Mouse (Mus musculus): ENCODE measurements at regions not wholly inside any gene's neighbourhood (a gene's known extent, or its start where the extent isn't known, plus 50 kb on each side); places are given as distances from the start of the nearest gene placed in this dataset.

DNA sequence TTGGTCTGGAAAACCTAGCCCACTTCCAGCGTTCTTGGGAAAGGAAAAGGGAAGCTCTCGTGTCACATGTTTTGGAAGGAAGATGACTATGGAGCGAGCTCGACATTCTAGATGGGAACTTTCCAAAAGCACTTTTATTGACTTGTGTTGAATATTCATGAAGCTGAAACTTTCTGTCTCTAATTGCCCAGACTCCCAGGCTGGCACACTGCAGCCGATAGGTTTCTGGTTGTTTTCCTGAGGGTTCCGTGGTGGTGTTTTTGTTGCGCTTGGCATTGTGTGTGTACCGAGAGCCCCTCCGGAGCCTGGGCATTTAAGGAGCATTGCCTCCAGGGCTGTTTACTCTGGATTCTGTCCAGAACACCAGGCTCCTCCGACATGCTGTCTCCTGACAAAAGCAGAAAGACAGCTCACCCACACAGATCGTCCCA, 168.6 kb upstream of the Ankrd55 start:
- Histone ChIP-seq H3K36me3 (ENCODE audit: control insufficient read depth, insufficient read depth, low read length) (no peaks in the 10 kb centered on the region), H3K4me1 (ENCODE audit: control insufficient read depth, insufficient read depth, low read length) (0 out of 2 replicates have a peak, but pooled peaks cover 2% of the 10 kb centered on the region), H3K9ac (ENCODE audit: low read length) (no peak overlapping the region), H3K27me3 (ENCODE audit: control insufficient read depth, insufficient read depth, low read length) (no peaks in the 10 kb centered on the region), H3K9me3 (ENCODE audit: control insufficient read depth, low read length) (no peaks in the 10 kb centered on the region), H3K27ac (replicated peaks; ENCODE audit: low read depth, low read length) (no peak overlapping the region), H3K4me2 (ENCODE audit: low read depth, severe bottlenecking) (no peak overlapping the region), H3K4me3 (ENCODE audit: low read depth, low read length) (no peak overlapping the region)
- DNase-seq (ENCODE audit: low spot score) (no peak), ATAC-seq (ENCODE audit: insufficient number of reproducible peaks, low FRiP score, low TSS enrichment, low read depth) (no peak)
- 56% methylated on average over 11 of the region's 11 CpGs for WGBS

DNA sequence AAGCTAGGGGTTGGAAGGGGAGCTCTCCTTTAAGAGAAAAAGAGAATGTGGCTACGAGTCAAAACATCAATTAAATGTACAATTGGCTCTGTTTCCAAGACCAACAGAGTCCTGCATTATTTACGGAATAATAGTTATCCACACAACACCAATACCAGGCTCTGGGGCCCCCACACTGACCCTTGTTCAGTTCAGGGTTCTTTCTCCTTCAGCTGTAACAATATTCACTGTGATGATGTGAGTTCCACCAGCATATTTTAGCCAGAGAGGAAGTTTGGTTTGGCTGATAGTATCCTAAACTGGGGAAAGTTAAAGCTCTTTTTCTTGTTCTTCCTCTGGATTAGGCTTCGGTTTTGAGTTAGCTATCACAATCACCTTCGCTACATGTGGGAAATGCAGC, 167.9 kb upstream of the Ankrd55 start:
- WGBS, result 63% methylated on average over 4 of the region's 4 CpGs
- Histone ChIP-seq H3K9ac (ENCODE audit: low read length) (no peak overlapping the region), H3K36me3 (ENCODE audit: control insufficient read depth, insufficient read depth, low read length) (no peaks in the 10 kb centered on the region), H3K27ac (replicated peaks; ENCODE audit: low read depth, low read length) (no peak overlapping the region), H3K27me3 (ENCODE audit: control insufficient read depth, insufficient read depth, low read length) (no peaks in the 10 kb centered on the region), H3K4me1 (ENCODE audit: control insufficient read depth, insufficient read depth, low read length) (0 out of 2 replicates have a peak, but pooled peaks cover 2% of the 10 kb centered on the region), H3K4me2 (ENCODE audit: low read depth, severe bottlenecking) (no peak overlapping the region), H3K9me3 (ENCODE audit: control insufficient read depth, low read length) (no peaks in the 10 kb centered on the region), H3K4me3 (ENCODE audit: low read depth, low read length) (no peak overlapping the region)
- no peak for DNase-seq (ENCODE audit: low spot score)
- no peak for ATAC-seq (ENCODE audit: insufficient number of reproducible peaks, low FRiP score, low TSS enrichment, low read depth)

DNA sequence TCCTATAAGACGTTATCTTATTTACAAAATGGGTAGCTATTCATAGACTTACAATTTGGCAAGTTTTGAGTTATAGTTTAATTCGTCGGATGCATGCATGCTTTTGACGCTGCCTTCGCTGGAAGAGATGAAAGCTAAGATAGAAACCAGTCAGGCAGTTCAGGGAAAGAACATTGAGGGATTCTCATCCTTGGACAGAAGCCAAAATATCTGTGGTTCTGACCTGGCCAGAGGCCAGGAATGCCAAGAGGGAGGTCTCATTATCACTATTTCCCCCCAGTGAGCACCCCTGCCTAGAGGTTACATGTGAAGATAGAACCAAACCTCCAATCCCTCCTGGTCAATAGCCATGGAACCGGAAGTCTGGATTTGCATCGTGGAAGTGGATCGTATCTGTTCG, 167.1 kb upstream of the Ankrd55 start:
- H3K9me3 ChIP-seq (ENCODE audit: control insufficient read depth, low read length), result no peaks in the 10 kb centered on the region
- peaks cover 7% of the 10 kb centered on the region; the same call in 1 of the 2 replicates for H3K4me1 ChIP-seq (ENCODE audit: control insufficient read depth, insufficient read depth, low read length)
- H3K27me3 ChIP-seq (ENCODE audit: control insufficient read depth, insufficient read depth, low read length), result no peaks in the 10 kb centered on the region
- H3K9ac ChIP-seq (ENCODE audit: low read length), result no peak overlapping the region
- H3K36me3 ChIP-seq (ENCODE audit: control insufficient read depth, insufficient read depth, low read length), result no peaks in the 10 kb centered on the region
- DNase-seq (ENCODE audit: low spot score) (no peak), ATAC-seq (ENCODE audit: insufficient number of reproducible peaks, low FRiP score, low TSS enrichment, low read depth) (no peak)
- no peak overlapping the region for H3K27ac ChIP-seq (replicated peaks; ENCODE audit: low read depth, low read length)
- H3K4me3 ChIP-seq (ENCODE audit: low read depth, low read length), result no peak overlapping the region
- H3K4me2 ChIP-seq (ENCODE audit: low read depth, severe bottlenecking), result no peak overlapping the region
- 98% methylated on average over 9 of the region's 9 CpGs for WGBS

DNA sequence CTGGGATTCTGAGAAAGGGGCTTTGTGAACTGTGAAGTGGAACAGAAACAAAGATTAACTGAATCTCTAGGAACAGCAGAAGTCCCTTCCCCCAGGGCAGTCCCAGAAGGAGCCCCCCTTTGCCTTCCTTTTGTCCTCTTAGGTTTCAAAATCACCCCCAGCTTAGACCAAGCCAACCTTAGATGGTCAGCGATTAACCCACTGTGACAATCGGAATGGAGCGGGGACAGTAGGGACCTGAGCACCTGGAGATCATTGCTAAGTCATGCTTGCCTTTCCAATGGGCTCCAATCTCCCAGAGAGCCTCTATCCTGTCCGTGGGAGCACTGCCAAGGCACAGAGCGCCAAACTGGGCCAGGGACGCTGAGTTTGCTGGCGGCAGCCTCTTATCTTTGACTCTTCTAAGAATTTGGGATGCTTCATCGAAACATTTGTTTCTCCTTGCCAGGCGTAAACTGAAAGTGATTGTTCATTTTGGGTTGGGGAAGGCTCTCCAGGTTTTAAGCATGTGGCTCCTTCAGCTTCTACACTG, 165.3 kb upstream of the Ankrd55 start:
- Histone ChIP-seq H3K9me3 (ENCODE audit: control insufficient read depth, low read length) (no peaks in the 10 kb centered on the region), H3K27ac (replicated peaks; ENCODE audit: low read depth, low read length) (no peak overlapping the region), H3K27me3 (ENCODE audit: control insufficient read depth, insufficient read depth, low read length) (no peaks in the 10 kb centered on the region), H3K36me3 (ENCODE audit: control insufficient read depth, insufficient read depth, low read length) (no peaks in the 10 kb centered on the region), H3K4me2 (ENCODE audit: low read depth, severe bottlenecking) (no peak overlapping the region), H3K4me3 (ENCODE audit: low read depth, low read length) (no peak overlapping the region), H3K9ac (ENCODE audit: low read length) (no peak overlapping the region), H3K4me1 (ENCODE audit: control insufficient read depth, insufficient read depth, low read length) (peaks cover 8% of the 10 kb centered on the region; the same call in 1 of the 2 replicates)
- ATAC-seq (ENCODE audit: insufficient number of reproducible peaks, low FRiP score, low TSS enrichment, low read depth) (no peak), DNase-seq (ENCODE audit: low spot score) (no peak)
- 92% methylated on average over 9 of the region's 9 CpGs for WGBS

DNA sequence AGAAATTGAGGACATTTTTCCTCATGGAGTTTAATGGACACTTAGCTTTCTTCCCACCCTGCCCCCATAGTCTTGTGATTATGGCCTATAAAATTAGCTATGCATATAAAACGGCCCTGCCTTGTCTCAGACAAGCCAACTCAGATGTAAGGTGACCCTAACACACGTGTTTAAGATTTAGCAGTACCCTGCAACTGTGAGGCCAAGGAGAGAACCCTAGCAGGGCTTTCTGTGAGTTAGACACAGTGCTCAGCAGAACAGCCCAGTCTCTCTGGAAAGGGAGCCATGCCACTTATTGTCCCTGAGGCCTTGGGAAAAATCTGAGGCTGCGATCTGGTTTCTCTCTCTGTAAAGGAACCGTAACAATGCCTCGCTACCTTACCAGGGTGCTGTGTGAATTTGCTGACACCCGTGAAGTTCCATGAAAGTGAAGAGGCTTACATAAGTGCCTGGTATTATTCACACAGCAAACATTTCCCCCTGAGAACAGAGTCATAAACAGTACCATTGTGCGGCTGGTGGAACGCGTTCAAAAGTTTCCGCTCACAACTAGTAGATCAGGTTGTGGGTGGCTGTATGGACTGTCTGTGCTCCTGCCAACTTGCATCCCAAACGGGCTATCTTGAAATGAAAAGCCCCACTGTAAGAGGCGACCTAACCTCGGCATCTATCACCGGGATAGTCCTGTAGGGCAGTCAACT, 162.3 kb upstream of the Ankrd55 start:
- Histone ChIP-seq H3K36me3 (ENCODE audit: control insufficient read depth, insufficient read depth, low read length) (no peaks in the 10 kb centered on the region), H3K4me1 (ENCODE audit: control insufficient read depth, insufficient read depth, low read length) (peaks cover 6% of the 10 kb centered on the region; the same call in 1 of the 2 replicates), H3K27ac (replicated peaks; ENCODE audit: low read depth, low read length) (0 out of 2 replicates have a peak overlapping the region, but pooled peaks have one; percentile 10), H3K4me3 (ENCODE audit: low read depth, low read length) (no peak overlapping the region), H3K4me2 (ENCODE audit: low read depth, severe bottlenecking) (no peak overlapping the region), H3K9ac (ENCODE audit: low read length) (no peak overlapping the region), H3K9me3 (ENCODE audit: control insufficient read depth, low read length) (no peaks in the 10 kb centered on the region), H3K27me3 (ENCODE audit: control insufficient read depth, insufficient read depth, low read length) (no peaks in the 10 kb centered on the region)
- DNase-seq (ENCODE audit: low spot score) (no peak), ATAC-seq (ENCODE audit: insufficient number of reproducible peaks, low FRiP score, low TSS enrichment, low read depth) (no peak)
- 73% methylated on average over 14 of the region's 14 CpGs for WGBS

GRCm38 (mm10) chr13:112130220-112130619, 158.0 kb upstream of the Ankrd55 start:
- DNase-seq (ENCODE audit: low spot score) (no peak), ATAC-seq (ENCODE audit: insufficient number of reproducible peaks, low FRiP score, low TSS enrichment, low read depth) (no peak)
- Histone ChIP-seq H3K4me1 (ENCODE audit: control insufficient read depth, insufficient read depth, low read length) (peaks cover 9% of the 10 kb centered on the region; the same call in 1 of the 2 replicates), H3K9me3 (ENCODE audit: control insufficient read depth, low read length) (no peaks in the 10 kb centered on the region), H3K4me2 (ENCODE audit: low read depth, severe bottlenecking) (no peak overlapping the region), H3K27ac (replicated peaks; ENCODE audit: low read depth, low read length) (no peak overlapping the region), H3K36me3 (ENCODE audit: control insufficient read depth, insufficient read depth, low read length) (no peaks in the 10 kb centered on the region), H3K27me3 (ENCODE audit: control insufficient read depth, insufficient read depth, low read length) (no peaks in the 10 kb centered on the region), H3K4me3 (ENCODE audit: low read depth, low read length) (no peak overlapping the region), H3K9ac (ENCODE audit: low read length) (no peak overlapping the region)
- WGBS, result 79% methylated on average over 4 of the region's 4 CpGs

- Histone ChIP-seq H3K4me2 (ENCODE audit: low read depth, severe bottlenecking) (no peak overlapping the region), H3K9ac (ENCODE audit: low read length) (no peak overlapping the region), H3K9me3 (ENCODE audit: control insufficient read depth, low read length) (no peaks in the 10 kb centered on the region), H3K36me3 (ENCODE audit: control insufficient read depth, insufficient read depth, low read length) (no peaks in the 10 kb centered on the region), H3K27ac (replicated peaks; ENCODE audit: low read depth, low read length) (no peak overlapping the region), H3K4me1 (ENCODE audit: control insufficient read depth, insufficient read depth, low read length) (peaks cover 8% of the 10 kb centered on the region; the same call in 1 of the 2 replicates), H3K4me3 (ENCODE audit: low read depth, low read length) (no peak overlapping the region), H3K27me3 (ENCODE audit: control insufficient read depth, insufficient read depth, low read length) (no peaks in the 10 kb centered on the region)
- ATAC-seq (ENCODE audit: insufficient number of reproducible peaks, low FRiP score, low TSS enrichment, low read depth) (no peak), DNase-seq (ENCODE audit: low spot score) (no peak)
- 85% methylated on average over 2 of the region's 2 CpGs for WGBS
These were observed 157.5 kb upstream of the Ankrd55 start for GRCm38 (mm10) chr13:112130774-112131173.

DNA sequence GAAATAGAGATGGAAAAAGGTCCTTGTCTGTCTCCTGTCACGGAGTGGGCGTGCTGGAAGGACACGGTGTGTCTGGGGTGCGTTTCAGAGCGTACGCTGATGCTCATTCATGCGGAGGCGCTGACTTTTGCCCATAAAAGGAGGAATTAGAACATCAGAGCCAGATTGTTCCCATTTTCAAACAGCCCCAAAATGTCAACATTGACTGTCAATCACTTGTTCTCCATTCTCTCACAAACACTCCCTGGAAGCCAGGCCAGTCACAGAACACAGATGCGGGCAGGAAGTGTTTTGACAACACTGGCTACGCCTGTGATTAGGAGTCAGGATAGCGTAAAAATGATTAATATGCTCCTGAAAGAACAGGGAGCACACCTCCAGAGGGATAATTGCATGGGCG, 157.1 kb upstream of the Ankrd55 start:
- Histone ChIP-seq H3K4me1 (ENCODE audit: control insufficient read depth, insufficient read depth, low read length) (peaks cover 4% of the 10 kb centered on the region; the same call in 1 of the 2 replicates), H3K9ac (ENCODE audit: low read length) (no peak overlapping the region), H3K36me3 (ENCODE audit: control insufficient read depth, insufficient read depth, low read length) (no peaks in the 10 kb centered on the region), H3K4me2 (ENCODE audit: low read depth, severe bottlenecking) (no peak overlapping the region), H3K9me3 (ENCODE audit: control insufficient read depth, low read length) (no peaks in the 10 kb centered on the region), H3K27me3 (ENCODE audit: control insufficient read depth, insufficient read depth, low read length) (no peaks in the 10 kb centered on the region), H3K27ac (replicated peaks; ENCODE audit: low read depth, low read length) (no peak overlapping the region), H3K4me3 (ENCODE audit: low read depth, low read length) (no peak overlapping the region)
- no peak for DNase-seq (ENCODE audit: low spot score)
- ATAC-seq (ENCODE audit: insufficient number of reproducible peaks, low FRiP score, low TSS enrichment, low read depth), result no peak
- 60% methylated on average over 12 of the region's 12 CpGs for WGBS

Data from limb, embryonic 11.5 days (tissue).